In the genomic region with DNA sequence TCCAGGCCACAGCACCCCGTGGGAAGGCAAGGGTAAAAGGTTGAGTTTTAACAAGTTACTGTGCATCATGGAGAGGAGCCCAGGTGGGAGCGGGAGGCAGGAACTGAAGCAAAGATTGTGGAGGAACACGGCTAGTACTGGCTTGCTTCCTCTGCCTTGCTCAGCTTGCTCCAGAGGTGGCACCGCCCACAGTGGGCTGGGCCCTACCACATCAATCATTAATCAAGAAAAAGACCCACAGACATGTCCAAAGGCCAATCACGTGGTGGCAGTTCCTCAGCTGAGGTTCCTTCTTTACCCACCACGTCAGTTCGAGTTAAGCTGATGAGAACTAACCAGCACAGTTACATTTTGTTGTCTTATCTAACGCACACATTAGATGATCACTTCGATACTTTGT, we compare ENCODE assay signal across 10 mouse cellular contexts. TPM values are rescaled to one million over a fixed set of nuclear protein-coding genes. Genes with fewer than 3 reads are reported as not detected.
DNase-seq lines count a peak whose midpoint lies in the region; ATAC-seq and TF ChIP-seq lines count a peak whose summit lies in the region.
"Had no signal": no experiment of that assay in that cellular context is flagged by ENCODE, and none has a peak within 500 bp of the region (broad histone marks: within the 10 kb centered on the region; RNA-seq: fewer than 3 reads in every experiment).

No protein-coding gene starts in this region.

- peaks cover 91% of the 10 kb centered on the region for H3K36me3 ChIP-seq in G1E (replicated peaks)
- H3K36me3 ChIP-seq in liver, embryonic 15.5 days (replicated peaks): peaks cover 88% of the 10 kb centered on the region
- H3K36me3 ChIP-seq: embryonic facial prominence, embryonic 12.5 days; heart, embryonic 15.5 days; limb, embryonic 15.5 days had no signal

- TF ChIP-seq CTCF in G1E (IDR thresholded peaks at IDR 0.05; ENCODE audit: low read depth, low read length): no peak

- no peak overlapping the region for H3K9ac ChIP-seq in liver, embryonic 15.5 days
- H3K9ac ChIP-seq: embryonic facial prominence, embryonic 12.5 days; heart, embryonic 15.5 days; limb, embryonic 15.5 days had no signal

- no peaks in the 10 kb centered on the region for H3K9me3 ChIP-seq in G1E (replicated peaks)
- H3K9me3 ChIP-seq in liver, embryonic 15.5 days (replicated peaks): no peaks in the 10 kb centered on the region
- H3K9me3 ChIP-seq: embryonic facial prominence, embryonic 12.5 days; heart, embryonic 15.5 days; limb, embryonic 15.5 days had no signal

- 51% methylated on average over 9 of the region's 9 CpGs for WGBS in liver, embryonic 15.5 days (ENCODE audit: insufficient replicate concordance)

- DNase-seq in CD4-positive, CD25-positive, alpha-beta regulatory T cell, adult 2 months (ENCODE audit: low read depth, low spot score): peak; percentile 12
- no peak for DNase-seq in G1E (ENCODE audit: low spot score)
- DNase-seq in kidney, adult 8-10 months: peak; percentile 91 to 95
- DNase-seq in layer of hippocampus, adult 8-10 months (ENCODE audit: low spot score in 2 of 2): no peak
- DNase-seq in c-Kit-positive CD71-positive TER-119-positive erythroid progenitor cells, embryonic 14.5 days (ENCODE audit: low spot score): no peak
- no peak for DNase-seq in gastrocnemius, postnatal 4 days (ENCODE audit: low spot score in 2 of 2)

- H3K4me2 ChIP-seq in liver, embryonic 15.5 days: no peak overlapping the region
- H3K4me2 ChIP-seq: embryonic facial prominence, embryonic 12.5 days; heart, embryonic 15.5 days; limb, embryonic 15.5 days had no signal

- H3K4me3 ChIP-seq in G1E (ENCODE audit: low read depth, low read length): no peak overlapping the region
- H3K4me3 ChIP-seq in liver, embryonic 15.5 days (replicated peaks): no peak overlapping the region
- H3K4me3 ChIP-seq: embryonic facial prominence, embryonic 12.5 days; heart, embryonic 15.5 days; limb, embryonic 15.5 days had no signal

- H3K4me1 ChIP-seq in G1E (ENCODE audit: insufficient read depth, low read depth, low read length): peaks cover 16% of the 10 kb centered on the region
- H3K4me1 ChIP-seq in liver, embryonic 15.5 days (replicated peaks): no peaks in the 10 kb centered on the region
- H3K4me1 ChIP-seq: embryonic facial prominence, embryonic 12.5 days; heart, embryonic 15.5 days; limb, embryonic 15.5 days had no signal

- no peak overlapping the region for H3K27ac ChIP-seq in liver, embryonic 15.5 days (replicated peaks)
- H3K27ac ChIP-seq: embryonic facial prominence, embryonic 12.5 days; heart, embryonic 15.5 days; limb, embryonic 15.5 days had no signal

- H3K27me3 ChIP-seq in G1E (ENCODE audit: insufficient read depth, low read length): no peaks in the 10 kb centered on the region
- no peaks in the 10 kb centered on the region for H3K27me3 ChIP-seq in liver, embryonic 15.5 days
- H3K27me3 ChIP-seq: embryonic facial prominence, embryonic 12.5 days; heart, embryonic 15.5 days; limb, embryonic 15.5 days had no signal

- ATAC-seq in G1E (ENCODE audit: extremely low read depth, insufficient number of reproducible peaks, low FRiP score, poor library complexity, severe bottlenecking): peak; percentile 75
- peak; percentile 68 for ATAC-seq in liver, embryonic 15.5 days (ENCODE audit: insufficient read depth)

RNA-seq across cellular contexts. Expression of gene Frrs1, which starts 33.6 kb away (rescaled TPM):
- 99.0 and 105 TPM in 2 replicates for total RNA-seq in G1E (2014; fragmentation: Nextera tagmentation)
- total RNA-seq in G1E (2017): 33.5 and 37.1 TPM in 2 replicates
- 8.7 and 26.1 TPM in 2 replicates for polyA plus RNA-seq in G1E (2012)
- polyA plus RNA-seq in liver, embryonic 15.5 days (2015; fragmentation: Nextera tagmentation; extraction: Ambion mirVana): 38.0 and 43.0 TPM in 2 replicates
- total RNA-seq in layer of hippocampus, adult 8-10 months (2022): 1 to 10 TPM in 2 of 4 experiments, under 1 TPM in 2; 0.47 to 3.0 (median 1.5) TPM
- 1 to 10 TPM; 1.3 to 1.5 TPM for total RNA-seq in gastrocnemius, postnatal 4 days (2021)

Comparison
In these comparisons a context has a peak if more than half of its experiments do, and no peak if none do; other contexts are left out.
1. DNase-seq: peak in CD4-positive, CD25-positive, alpha-beta regulatory T cell, adult 2 months (single experiment) and kidney, adult 8-10 months (2 of 2); none in G1E (single experiment), layer of hippocampus, adult 8-10 months (0 of 2), c-Kit-positive CD71-positive TER-119-positive erythroid progenitor cells, embryonic 14.5 days (single experiment) and gastrocnemius, postnatal 4 days (0 of 2).
2. RNA of gene Frrs1, which starts 33.6 kb away (total RNA-seq): 33.5 to 105 TPM in G1E; 0.47 to 3.0 TPM in layer of hippocampus, adult 8-10 months and 1.3 to 1.5 TPM in gastrocnemius, postnatal 4 days; every median in the first group is over 4 times any median in the second.